Mouse (Mus musculus): ENCODE measurements around the gene P4ha3.

GRCm38 (mm10) chr7:100287748-100288578 is 2.6 kb downstream of the P4ha3 start:
- TF ChIP-seq CTCF (IDR thresholded peaks at IDR 0.05; ENCODE audit: borderline replicate concordance, control insufficient read depth, extremely low read depth, insufficient read depth, low read length, poor library complexity) (no peak), POLR2A (IDR thresholded peaks at IDR 0.05; ENCODE audit: control insufficient read depth, extremely low read depth, insufficient read depth, low read length, poor library complexity) (no peak)
